Mouse (Mus musculus) c-Kit-positive CD71-positive TER-119-negative erythroid progenitor cells, embryonic 14.5 days (primary cell): ENCODE results near the gene Zcchc13.
"Not testable (repeated sequence)": the region's sequence is repeated elsewhere in the genome, so short reads cannot be mapped to it uniquely, and the experiment has no call there.

Experiments used
- DNase-seq: peaks from one replicate; pipeline ENCODE4 v3.0.0-alpha.2; 2013; ENCODE audit warnings: low read depth

Zcchc13 gene

GRCm38 (mm10) chrX:103644301-103644700 lies 13.9 kb downstream of the Zcchc13 start:
- no peak for DNase-seq

GRCm38 (mm10) chrX:103652048-103652447 lies 21.7 kb downstream of the Zcchc13 start:
- no peak for DNase-seq

GRCm38 (mm10) chrX:103653021-103653420 lies 22.6 kb downstream of the Zcchc13 start:
- DNase-seq: no peak

DNA sequence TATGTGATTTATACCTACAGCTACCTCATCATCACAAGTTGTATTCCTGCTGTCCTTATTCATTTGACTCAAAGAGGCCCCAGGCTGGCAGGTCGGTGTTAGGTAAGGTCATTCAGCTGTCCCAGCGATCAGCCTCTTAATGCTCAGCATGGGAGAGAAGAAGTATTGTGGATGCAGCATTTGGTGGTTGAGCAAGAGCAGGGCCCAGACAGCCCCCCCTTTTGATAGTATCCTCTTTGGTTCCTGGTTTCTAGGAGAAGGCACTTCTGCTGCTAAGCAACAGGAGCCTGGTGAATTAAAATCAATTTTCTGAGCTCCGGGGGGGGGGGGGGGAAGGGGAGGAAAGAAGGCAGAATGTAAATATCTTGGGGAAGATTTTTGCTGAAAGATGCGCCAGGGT lies 28.6 kb downstream of the Zcchc13 start:
- DNase-seq: no peak

GRCm38 (mm10) chrX:103664445-103664844 lies 34.1 kb downstream of the Zcchc13 start:
- DNase-seq: not testable (repeated sequence)

GRCm38 (mm10) chrX:103670245-103670644 lies 39.9 kb downstream of the Zcchc13 start:
- DNase-seq: no peak

- no peak for DNase-seq
Measured at GRCm38 (mm10) chrX:103673761-103674160, 43.4 kb downstream of the Zcchc13 start.

DNA sequence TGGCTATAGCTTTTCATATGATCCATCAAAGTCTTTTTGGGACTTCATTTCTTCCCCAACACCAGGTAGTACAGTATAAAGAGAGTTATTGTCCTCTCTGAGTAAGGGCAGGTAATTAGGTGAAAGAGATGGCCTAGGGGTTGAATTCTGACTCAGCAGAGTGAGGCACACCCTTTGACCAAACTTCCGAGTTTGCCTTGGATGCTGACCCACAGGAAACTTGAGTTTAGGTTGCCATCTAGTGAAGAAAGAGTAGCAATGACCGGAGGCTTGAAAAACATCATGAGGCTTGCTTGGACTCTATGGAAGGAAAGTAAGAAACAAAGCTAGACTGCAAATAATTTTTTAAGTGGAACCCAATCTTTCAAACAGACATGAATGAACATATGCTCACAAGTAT lies 44.3 kb downstream of the Zcchc13 start:
- no peak for DNase-seq
